Mouse (Mus musculus) MN1 (cell line): Measurements from ENCODE around the gene Tshz2.

ENCODE experiments used
- DNase-seq: peaks from one replicate; pipeline ENCODE4 v3.0.0-alpha.2; 2016; ENCODE audit warnings: low spot score

The Tshz2 gene

GRCm38 (mm10) chr2:170103852-170104251 is 471.0 kb downstream of the Tshz2 start:
- peak; percentile 59 for DNase-seq

GRCm38 (mm10) chr2:170104396-170104795 is 471.6 kb downstream of the Tshz2 start:
- no peak for DNase-seq

- DNase-seq: no peak
These were observed 473.2 kb downstream of the Tshz2 start for GRCm38 (mm10) chr2:170106000-170106399.

- no peak for DNase-seq
These were observed 475.0 kb downstream of the Tshz2 start for GRCm38 (mm10) chr2:170107791-170108190.

DNA sequence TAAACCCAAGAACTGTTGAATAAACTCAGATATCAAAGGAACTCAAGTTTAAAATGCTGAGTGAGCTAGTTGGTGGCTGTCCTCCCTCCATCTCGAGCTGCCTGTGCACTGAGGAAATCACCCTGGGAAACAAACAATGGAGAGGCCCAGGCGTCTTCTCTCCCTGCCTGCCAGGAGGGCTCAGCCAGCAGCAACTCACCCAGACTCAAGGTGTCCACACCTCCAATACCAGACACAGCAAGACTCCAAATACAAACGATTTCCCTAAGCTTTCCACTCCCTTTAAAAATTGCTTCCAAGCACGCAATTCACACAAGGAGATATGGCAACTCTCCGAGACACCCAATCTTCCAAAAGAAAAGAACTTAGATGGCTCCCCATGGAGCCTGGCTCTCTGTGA is 476.7 kb downstream of the Tshz2 start:
- DNase-seq: no peak

GRCm38 (mm10) chr2:170110306-170110705 is 477.5 kb downstream of the Tshz2 start:
- DNase-seq: no peak

GRCm38 (mm10) chr2:170116704-170117281 is 484.0 kb downstream of the Tshz2 start:
- peak; percentile 82 for DNase-seq

DNA sequence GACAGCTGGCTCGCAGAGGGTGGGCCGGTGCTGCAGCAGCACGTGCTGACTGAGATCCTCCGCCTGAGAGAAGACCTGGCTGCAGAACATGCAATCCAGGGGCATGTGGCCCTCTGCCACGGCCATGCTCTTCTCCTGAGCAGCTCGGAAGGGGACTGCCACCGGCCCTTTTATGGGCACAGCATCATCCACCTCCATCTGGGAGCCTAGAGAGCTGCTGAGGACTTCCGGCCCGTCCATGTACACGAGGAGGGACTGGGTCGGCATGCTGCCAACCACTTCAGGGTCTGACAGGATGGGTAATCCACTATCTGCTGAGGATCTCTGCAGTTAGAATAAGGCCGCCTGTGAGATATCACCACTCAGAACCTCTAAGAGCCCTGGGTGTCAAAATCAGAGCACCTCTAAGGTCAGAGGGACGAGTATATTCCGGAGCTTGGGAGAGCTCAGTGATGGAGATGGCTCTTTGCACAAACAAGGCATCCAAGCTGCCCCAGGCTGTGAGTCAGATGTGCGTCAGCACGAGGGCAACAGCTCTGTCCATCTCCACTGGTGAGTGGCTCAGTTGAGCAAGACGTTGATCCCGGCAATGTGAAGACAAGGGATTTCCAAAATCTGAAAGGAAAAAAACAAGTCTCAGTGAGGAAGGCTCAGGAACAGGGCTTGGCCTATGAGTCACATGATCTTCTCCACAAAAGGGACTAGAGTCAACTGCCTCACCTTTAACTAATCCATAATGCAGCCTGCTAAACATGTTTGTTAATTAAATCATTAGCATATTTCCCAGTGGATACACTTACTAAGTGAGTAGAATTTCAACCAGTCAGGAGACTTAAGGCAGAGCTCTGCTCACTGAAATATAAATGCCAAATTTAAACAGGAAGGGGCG is 487.6 kb downstream of the Tshz2 start:
- DNase-seq: peak; percentile 86
